Mouse (Mus musculus) stomach, embryonic 16.5 days (tissue): ENCODE measurements around the gene Crtc2. TPM values are rescaled to one million over a fixed set of nuclear protein-coding genes. Genes with fewer than 3 reads are reported as not detected.

Source experiments
- ATAC-seq: fragments of 200-750 bp; cut with Nextera tagmentation; 2 replicates; pipeline ENCODE4 v1.8.0; 2017; ENCODE audit warnings: moderate number of reproducible peaks, moderate TSS enrichment; ENCODE audit not compliant: insufficient read depth, low FRiP score
- H3K27ac ChIP-seq: fragments of 300-500 bp; sonication (generic); 2 replicates; pipeline ENCODE4 v1.5.1; 2014; ENCODE audit warnings: low read length
- H3K27me3 ChIP-seq: fragments of 300-500 bp; sonication (generic); 2 replicates; pipeline ENCODE4 v1.6.1; 2014; ENCODE audit warnings: low read length, control low read depth, mixed read lengths; ENCODE audit not compliant: control insufficient read depth, insufficient read depth
- H3K36me3 ChIP-seq: fragments of 300-500 bp; sonication (generic); 2 replicates; pipeline ENCODE4 v1.6.1; 2014; ENCODE audit warnings: low read length; ENCODE audit not compliant: control insufficient read depth, insufficient read depth
- H3K4me1 ChIP-seq: fragments of 300-500 bp; sonication (generic); 2 replicates; pipeline ENCODE4 v1.6.1; 2014; ENCODE audit warnings: low read length, control low read depth, mixed read lengths; ENCODE audit not compliant: control insufficient read depth, insufficient read depth
- H3K4me2 ChIP-seq: fragments of 300-500 bp; sonication (generic); 2 replicates; pipeline ENCODE4 v1.6.1; 2014; ENCODE audit warnings: low read depth, low read length, mixed read lengths
- H3K4me3 ChIP-seq: fragments of 300-500 bp; sonication (generic); replicated peaks from 2 replicates; pipeline ENCODE4 v1.5.1; 2014; ENCODE audit warnings: mild to moderate bottlenecking, low read length
- H3K9ac ChIP-seq: fragments of 300-500 bp; sonication (generic); 2 replicates; pipeline ENCODE4 v1.6.1; 2014; ENCODE audit warnings: low read length
- H3K9me3 ChIP-seq: fragments of 300-500 bp; sonication (generic); replicated peaks from 2 replicates; pipeline ENCODE4 v1.6.1; 2016; ENCODE audit warnings: low read length, control low read depth; ENCODE audit not compliant: control insufficient read depth
- WGBS: fragments of 180-500 bp; shearing (Covaris S2); extraction: QIAGEN DNeasy Blood & Tissue Kit; methylation state at CpG from one replicate; pipeline ENCODE4 v1.1.7; 2014; 5-methylcytosine and 5-hydroxymethylcytosine counted together
- polyA plus RNA-seq: library from polyadenylated mRNA; unstranded; fragments of >200 nt; fragmentation: Nextera tagmentation; extraction: Ambion mirVana; gene quantifications from 2 replicates; pipeline ENCODE4 v1.2.1, GENCODE M21; 2015

Gene Crtc2
- polyA plus RNA-seq: 18.2 and 21.1 TPM in 2 replicates

- 2% methylated on average over 40 of the region's 40 CpGs for WGBS
- H3K4me3 ChIP-seq: peak within 1 kb of the TSS; percentile 95
- no peaks in the 10 kb centered on the region for H3K27me3 ChIP-seq
- H3K36me3 ChIP-seq: peaks cover 14% of the 10 kb centered on the region
- H3K9me3 ChIP-seq: no peaks in the 10 kb centered on the region
- H3K27ac ChIP-seq: peak within 1 kb of the TSS; percentile 89
- peak; percentile 98 for ATAC-seq
- H3K4me2 ChIP-seq: peak within 1 kb of the TSS; percentile 82
- peak within 1 kb of the TSS; percentile 95 for H3K9ac ChIP-seq
- H3K4me1 ChIP-seq: peaks cover 12% of the 10 kb centered on the region
These were observed at the start of gene Crtc2 for GRCm38 (mm10) chr3:90253653-90254418. Gene Crtc2, plus strand, starts transcription at chr3:90254163.

- H3K27ac ChIP-seq: no peak overlapping the region
- no peak overlapping the region for H3K9ac ChIP-seq
- H3K4me3 ChIP-seq: no peak overlapping the region
- H3K27me3 ChIP-seq: no peaks in the 10 kb centered on the region
- 0 out of 2 replicates have a peak, but pooled peaks cover 12% of the 10 kb centered on the region for H3K36me3 ChIP-seq
- no peak for ATAC-seq
- H3K9me3 ChIP-seq: no peaks in the 10 kb centered on the region
- H3K4me1 ChIP-seq: no peaks in the 10 kb centered on the region
- WGBS: 97% methylated on average over 2 of the region's 2 CpGs
- no peak overlapping the region for H3K4me2 ChIP-seq
These were observed 49.4 kb upstream of the Crtc2 start for GRCm38 (mm10) chr3:90204582-90204981.

GRCm38 (mm10) chr3:90208662-90209061, 45.3 kb upstream of the Crtc2 start:
- Histone ChIP-seq H3K27me3 (no peaks in the 10 kb centered on the region), H3K4me2 (no peak overlapping the region), H3K36me3 (peaks cover 22% of the 10 kb centered on the region), H3K4me1 (peaks cover 16% of the 10 kb centered on the region), H3K9me3 (no peaks in the 10 kb centered on the region), H3K9ac (no peak overlapping the region), H3K27ac (no peak overlapping the region), H3K4me3 (no peak overlapping the region)
- 69% methylated on average over 2 of the region's 2 CpGs for WGBS
- ATAC-seq: no peak

GRCm38 (mm10) chr3:90209908-90210566, 43.9 kb upstream of the Crtc2 start:
- Histone ChIP-seq H3K4me1 (peaks cover 22% of the 10 kb centered on the region), H3K36me3 (peaks cover 22% of the 10 kb centered on the region), H3K4me2 (no peak overlapping the region), H3K4me3 (no peak overlapping the region), H3K9ac (no peak overlapping the region), H3K27ac (no peak overlapping the region), H3K9me3 (no peaks in the 10 kb centered on the region), H3K27me3 (no peaks in the 10 kb centered on the region)
- ATAC-seq: no peak
- 85% methylated on average over 5 of the region's 5 CpGs for WGBS

GRCm38 (mm10) chr3:90211475-90212398, 42.2 kb upstream of the Crtc2 start:
- Histone ChIP-seq H3K4me1 (peaks cover 22% of the 10 kb centered on the region), H3K4me2 (peak overlapping the region; percentile 99), H3K9me3 (no peaks in the 10 kb centered on the region), H3K4me3 (peak overlapping the region; percentile 72), H3K36me3 (peaks cover 22% of the 10 kb centered on the region), H3K27me3 (no peaks in the 10 kb centered on the region), H3K9ac (peak overlapping the region; percentile 83), H3K27ac (peak overlapping the region; percentile 38; the same call in 1 of the 2 replicates)
- WGBS: 59% methylated on average over 13 of the region's 13 CpGs
- no peak for ATAC-seq

- no peak for ATAC-seq
- Histone ChIP-seq H3K27me3 (no peaks in the 10 kb centered on the region), H3K9ac (peak overlapping the region; percentile 83), H3K4me1 (peaks cover 22% of the 10 kb centered on the region), H3K36me3 (peaks cover 22% of the 10 kb centered on the region), H3K4me2 (peak overlapping the region; percentile 99), H3K4me3 (peak overlapping the region; percentile 72), H3K27ac (no peak overlapping the region), H3K9me3 (no peaks in the 10 kb centered on the region)
- WGBS: 6% methylated on average over 5 of the region's 5 CpGs
These were observed 41.2 kb upstream of the Crtc2 start for GRCm38 (mm10) chr3:90212723-90213122.

- Histone ChIP-seq H3K36me3 (peaks cover 15% of the 10 kb centered on the region), H3K27ac (peak within 1 kb of the TSS; percentile 89), H3K4me2 (peak within 1 kb of the TSS; percentile 99), H3K9ac (peak within 1 kb of the TSS; percentile 83), H3K4me3 (peak within 1 kb of the TSS; percentile 72), H3K9me3 (no peaks in the 10 kb centered on the region), H3K4me1 (peaks cover 22% of the 10 kb centered on the region), H3K27me3 (no peaks in the 10 kb centered on the region)
- under 1% methylated on average over 42 of the region's 42 CpGs for WGBS
- peak; percentile 94 for ATAC-seq
These were observed 40.5 kb upstream of the Crtc2 start, which contains the start of the genes Rps27 and Rab13 for GRCm38 (mm10) chr3:90213377-90213866. Gene Rps27, minus strand, starts transcription at chr3:90213651. Gene Rab13, plus strand, starts transcription at chr3:90213695.

GRCm38 (mm10) chr3:90213956-90214684, 39.8 kb upstream of the Crtc2 start:
- WGBS: 9% methylated on average over 12 of the region's 12 CpGs
- H3K36me3 ChIP-seq: peaks cover 10% of the 10 kb centered on the region
- peak overlapping the region; percentile 69 for H3K27ac ChIP-seq
- peak overlapping the region; percentile 84 for H3K4me2 ChIP-seq
- ATAC-seq: no peak
- H3K27me3 ChIP-seq: no peaks in the 10 kb centered on the region
- H3K9me3 ChIP-seq: no peaks in the 10 kb centered on the region
- H3K4me1 ChIP-seq: peaks cover 22% of the 10 kb centered on the region
- H3K9ac ChIP-seq: peak overlapping the region; percentile 63
- peak overlapping the region; percentile 72 for H3K4me3 ChIP-seq
